Mouse (Mus musculus) limb, embryonic 13.5 days (tissue): Measurements from ENCODE around the gene Bpifa6. TPM values are rescaled to one million over a fixed set of nuclear protein-coding genes. Genes with fewer than 3 reads are reported as not detected.
A peak's percentile ranks its signal among the peaks of the same experiment; 100 is the strongest.

Source experiments
- ATAC-seq: fragments of 200-750 bp; cut with Nextera tagmentation; 2 replicates; pipeline ENCODE4 v1.8.0; 2017; ENCODE audit warnings: low read depth, moderate number of reproducible peaks, moderate TSS enrichment; ENCODE audit not compliant: low FRiP score
- H3K27ac ChIP-seq: fragments of 300-500 bp; sonication (generic); 2 replicates; pipeline ENCODE4 v1.5.1; 2015; ENCODE audit warnings: inconsistent platforms, mild to moderate bottlenecking, moderate library complexity
- H3K27me3 ChIP-seq: fragments of 300-500 bp; sonication (generic); 2 replicates; pipeline ENCODE4 v1.6.1; 2015; ENCODE audit warnings: mild to moderate bottlenecking, inconsistent platforms
- H3K36me3 ChIP-seq: fragments of 300-500 bp; sonication (generic); 2 replicates; pipeline ENCODE4 v1.6.1; 2015; ENCODE audit warnings: inconsistent platforms, mild to moderate bottlenecking, moderate library complexity
- H3K4me1 ChIP-seq: fragments of 300-500 bp; sonication (generic); 2 replicates; pipeline ENCODE4 v1.6.1; 2015; ENCODE audit warnings: inconsistent platforms
- H3K4me2 ChIP-seq: fragments of 300-500 bp; sonication (generic); replicated peaks from 2 replicates; pipeline ENCODE4 v1.6.1; 2015; ENCODE audit warnings: inconsistent platforms, mild to moderate bottlenecking, moderate library complexity
- H3K4me3 ChIP-seq: fragments of 300-500 bp; sonication (generic); 2 replicates; pipeline ENCODE4 v1.5.1; 2015; ENCODE audit warnings: moderate library complexity, mild to moderate bottlenecking, inconsistent platforms
- H3K9ac ChIP-seq: fragments of 300-500 bp; sonication (generic); 2 replicates; pipeline ENCODE4 v1.6.1; 2015; ENCODE audit warnings: mild to moderate bottlenecking, inconsistent platforms
- H3K9me3 ChIP-seq: fragments of 300-500 bp; sonication (generic); 2 replicates; pipeline ENCODE4 v1.6.1; 2016; ENCODE audit warnings: inconsistent platforms
- WGBS: fragments of 180-500 bp; shearing (Covaris S2); methylation state at CpG from one replicate; pipeline ENCODE4 v1.1.7; 2015; 5-methylcytosine and 5-hydroxymethylcytosine counted together
- polyA plus RNA-seq: library from polyadenylated mRNA; unstranded; fragments of >200 nt; fragmentation: Nextera tagmentation; extraction: Ambion mirVana; gene quantifications from 2 replicates; pipeline ENCODE4 v1.2.1, GENCODE M21; 2015

The Bpifa6 gene
- not detected in 2 replicates for polyA plus RNA-seq

DNA sequence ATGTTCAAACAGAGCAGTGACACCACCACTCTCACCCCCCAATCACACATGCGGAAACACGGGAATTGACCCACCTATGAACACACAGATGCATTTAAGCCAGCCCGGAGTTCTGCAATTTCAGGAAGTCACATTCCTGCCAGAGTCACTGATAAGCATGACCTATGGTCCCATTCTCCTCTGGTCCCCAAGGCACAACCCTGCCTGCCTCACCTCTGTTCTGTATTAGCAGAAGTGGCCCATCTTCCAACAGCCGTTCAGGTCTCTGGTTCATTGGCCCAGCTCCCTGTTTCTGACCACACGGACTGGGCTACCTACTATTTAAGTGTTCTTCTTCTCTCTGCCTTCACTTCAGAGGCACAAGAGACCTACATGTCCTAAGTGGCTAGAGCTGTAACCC is at the start of gene Bpifa6:
TSS of gene Bpifa6 (plus strand) at position 364 of the 400 bp plus-strand sequence.
- H3K9me3 ChIP-seq = no peaks in the 10 kb centered on the region
- H3K27ac ChIP-seq = no peak within 1 kb of the TSS
- H3K4me3 ChIP-seq = no peak within 1 kb of the TSS
- ATAC-seq = no peak
- 69% methylated on average over 5 of the region's 5 CpGs for WGBS
- H3K27me3 ChIP-seq = no peaks in the 10 kb centered on the region
- no peaks in the 10 kb centered on the region for H3K4me1 ChIP-seq
- H3K36me3 ChIP-seq = no peaks in the 10 kb centered on the region
- no peak within 1 kb of the TSS for H3K9ac ChIP-seq
- no peak within 1 kb of the TSS for H3K4me2 ChIP-seq

DNA sequence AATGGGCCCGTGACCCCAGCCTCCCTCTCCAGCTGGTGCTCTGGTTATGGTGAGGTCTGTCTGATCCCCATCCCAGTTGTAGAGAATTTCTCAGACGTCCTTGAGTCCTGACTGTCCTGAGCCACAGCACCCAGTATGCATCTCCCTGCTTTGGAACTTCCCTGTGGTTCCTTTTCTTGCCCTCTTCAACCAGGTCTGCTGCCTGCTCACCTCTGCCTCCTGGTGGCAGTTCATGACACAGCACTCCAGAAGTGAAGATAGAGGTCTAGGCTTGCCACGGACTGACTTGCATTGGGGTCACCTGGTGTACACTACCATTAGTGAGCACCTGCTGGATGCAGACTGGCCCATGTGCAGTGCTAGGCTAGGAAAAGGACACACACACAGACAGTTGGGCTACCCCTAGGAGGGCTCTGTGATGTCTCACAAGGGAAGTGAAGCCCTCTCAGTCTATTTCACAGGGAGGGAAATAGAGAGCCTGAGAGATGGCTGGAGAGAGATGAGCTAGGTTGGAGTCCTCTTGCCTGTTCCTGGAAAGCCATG is 44.8 kb upstream of the Bpifa6 start:
- no peaks in the 10 kb centered on the region for H3K9me3 ChIP-seq
- no peak overlapping the region for H3K27ac ChIP-seq
- ATAC-seq = no peak
- WGBS = 35% methylated on average over 3 of the region's 3 CpGs
- H3K27me3 ChIP-seq = no peaks in the 10 kb centered on the region
- no peaks in the 10 kb centered on the region for H3K36me3 ChIP-seq
- no peak overlapping the region for H3K4me3 ChIP-seq
- H3K9ac ChIP-seq = no peak overlapping the region
- H3K4me1 ChIP-seq = no peaks in the 10 kb centered on the region
- no peak overlapping the region for H3K4me2 ChIP-seq

DNA sequence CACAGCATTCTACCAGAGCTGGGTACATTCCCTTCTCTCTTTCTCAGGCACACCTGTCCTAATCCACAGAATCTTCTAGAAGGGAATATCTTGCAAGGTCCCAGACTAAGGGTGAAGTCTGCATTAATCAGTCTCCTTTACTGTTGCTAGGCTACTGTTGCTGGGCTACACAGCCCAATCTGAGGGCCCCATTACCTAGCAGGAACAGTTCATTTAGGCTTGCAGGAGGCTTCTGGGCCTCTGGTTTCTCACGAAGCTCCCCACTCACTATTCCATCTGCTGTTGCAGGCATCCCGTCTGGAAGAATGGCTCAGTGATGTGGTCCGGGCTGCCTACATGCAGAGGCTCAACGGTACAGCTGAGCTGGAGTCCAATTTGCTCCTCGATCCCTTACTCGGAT is 43.6 kb upstream of the Bpifa6 start:
- Histone ChIP-seq H3K4me1 (no peaks in the 10 kb centered on the region), H3K9me3 (no peaks in the 10 kb centered on the region), H3K9ac (0 out of 2 replicates have a peak overlapping the region, but pooled peaks have one; percentile 25), H3K4me2 (no peak overlapping the region), H3K27me3 (no peaks in the 10 kb centered on the region), H3K4me3 (no peak overlapping the region), H3K27ac (no peak overlapping the region), H3K36me3 (no peaks in the 10 kb centered on the region)
- no peak for ATAC-seq
- 69% methylated on average over 6 of the region's 6 CpGs for WGBS

DNA sequence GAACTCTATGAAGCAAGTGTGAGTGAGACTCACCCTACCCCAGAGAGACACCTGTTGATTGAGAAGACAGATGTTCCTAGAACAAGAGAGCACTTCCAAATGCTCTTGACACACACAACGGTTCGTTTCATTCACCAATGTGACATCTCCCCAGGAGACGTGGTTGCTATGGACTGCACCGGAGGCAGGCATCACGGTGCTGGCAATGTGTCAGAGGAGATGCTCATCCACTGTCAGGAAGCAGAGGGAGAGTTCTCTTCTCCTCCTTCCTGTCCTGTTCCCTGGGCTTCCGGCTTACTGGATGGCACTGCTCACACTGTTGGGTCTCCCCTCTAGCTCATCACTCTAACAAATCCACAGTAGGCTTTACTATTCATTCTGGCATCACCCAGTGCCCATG is 41.4 kb upstream of the Bpifa6 start:
- Histone ChIP-seq H3K4me1 (no peaks in the 10 kb centered on the region), H3K27ac (no peak overlapping the region), H3K9ac (no peak overlapping the region), H3K4me2 (no peak overlapping the region), H3K36me3 (no peaks in the 10 kb centered on the region), H3K4me3 (no peak overlapping the region), H3K9me3 (no peaks in the 10 kb centered on the region), H3K27me3 (no peaks in the 10 kb centered on the region)
- ATAC-seq = no peak
- 81% methylated on average over 6 of the region's 6 CpGs for WGBS

DNA sequence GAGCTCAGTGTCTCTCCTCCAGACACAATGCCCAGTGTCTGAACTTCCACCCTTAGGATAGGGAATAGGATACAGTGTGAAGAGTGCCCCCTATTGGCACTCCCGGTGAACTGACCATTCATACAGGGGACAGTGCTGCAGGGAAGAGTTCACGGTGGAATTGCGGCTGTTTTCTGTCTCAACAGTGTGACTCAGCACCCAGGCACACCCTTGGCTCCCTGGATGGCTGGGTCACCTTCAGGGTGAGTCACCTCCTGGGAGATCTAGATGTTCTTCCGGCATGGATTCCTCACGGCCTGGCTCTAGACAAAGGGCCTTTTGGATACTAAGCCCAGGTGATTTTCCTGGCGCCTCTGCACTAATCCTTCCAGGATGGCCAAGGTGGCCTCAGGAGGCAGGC is 39.4 kb upstream of the Bpifa6 start:
- Histone ChIP-seq H3K27me3 (no peaks in the 10 kb centered on the region), H3K9ac (no peak overlapping the region), H3K4me3 (no peak overlapping the region), H3K36me3 (no peaks in the 10 kb centered on the region), H3K4me1 (no peaks in the 10 kb centered on the region), H3K4me2 (no peak overlapping the region), H3K27ac (no peak overlapping the region), H3K9me3 (no peaks in the 10 kb centered on the region)
- no peak for ATAC-seq
- 91% methylated on average over 6 of the region's 6 CpGs for WGBS

- no peak for ATAC-seq
- H3K9me3 ChIP-seq = no peaks in the 10 kb centered on the region
- WGBS = 79% methylated on average over 5 of the region's 5 CpGs
These were observed 36.9 kb upstream of the Bpifa6 start, which contains the start of gene Bpifb4 for GRCm38 (mm10) chr2:153937843-153938242. TSS of gene Bpifb4 (plus strand) at chr2:153938212.

DNA sequence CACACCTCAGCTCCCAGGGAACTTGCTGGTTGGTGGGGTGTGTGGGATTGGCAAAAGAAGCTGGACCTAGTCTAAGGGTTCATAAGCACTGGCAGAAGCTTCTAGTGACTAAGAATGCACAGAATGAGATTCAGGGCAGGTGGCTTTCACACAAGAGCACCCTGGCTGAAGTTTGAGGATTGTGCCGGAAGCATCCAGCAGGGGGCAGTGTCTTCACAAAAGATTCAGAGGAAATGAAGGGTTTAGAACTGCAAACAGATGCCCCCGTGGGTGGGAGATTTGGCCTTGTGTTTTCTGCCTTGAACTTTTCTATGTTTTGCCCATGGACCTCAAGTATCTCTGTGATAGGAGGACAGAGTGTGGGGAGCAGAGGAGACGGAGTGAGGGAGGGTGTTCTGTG is 31.2 kb upstream of the Bpifa6 start:
- no peaks in the 10 kb centered on the region for H3K4me1 ChIP-seq
- H3K36me3 ChIP-seq = no peaks in the 10 kb centered on the region
- no peak overlapping the region for H3K4me2 ChIP-seq
- no peak for ATAC-seq
- WGBS = 46% methylated on average over 3 of the region's 3 CpGs
- no peak overlapping the region for H3K27ac ChIP-seq
- no peaks in the 10 kb centered on the region for H3K9me3 ChIP-seq
- H3K4me3 ChIP-seq = no peak overlapping the region
- no peaks in the 10 kb centered on the region for H3K27me3 ChIP-seq
- no peak overlapping the region for H3K9ac ChIP-seq

More at GRCm38 (mm10) chr2:153937843-153938242, 36.9 kb upstream of the Bpifa6 start, which contains the start of gene Bpifb4:
- Histone ChIP-seq H3K4me1 (no peaks in the 10 kb centered on the region), H3K27me3 (no peaks in the 10 kb centered on the region), H3K36me3 (no peaks in the 10 kb centered on the region), H3K27ac (no peak within 1 kb of the TSS), H3K4me3 (no peak within 1 kb of the TSS), H3K9ac (no peak within 1 kb of the TSS), H3K4me2 (no peak within 1 kb of the TSS)

GRCm38 (mm10) chr2:153944567-153944966 is 30.2 kb upstream of the Bpifa6 start:
- 81% methylated on average over 8 of the region's 8 CpGs for WGBS
- H3K27ac ChIP-seq = no peak overlapping the region
- H3K4me1 ChIP-seq = no peaks in the 10 kb centered on the region
- H3K9ac ChIP-seq = no peak overlapping the region
- ATAC-seq = no peak
- no peaks in the 10 kb centered on the region for H3K9me3 ChIP-seq
- H3K4me2 ChIP-seq = no peak overlapping the region
- H3K27me3 ChIP-seq = no peaks in the 10 kb centered on the region
- no peaks in the 10 kb centered on the region for H3K36me3 ChIP-seq
- no peak overlapping the region for H3K4me3 ChIP-seq

GRCm38 (mm10) chr2:153952897-153953296 is 21.8 kb upstream of the Bpifa6 start:
- H3K4me2 ChIP-seq = no peak overlapping the region
- WGBS = 25% methylated on average over 6 of the region's 6 CpGs
- H3K9me3 ChIP-seq = no peaks in the 10 kb centered on the region
- H3K4me1 ChIP-seq = no peaks in the 10 kb centered on the region
- no peak for ATAC-seq
- H3K27ac ChIP-seq = no peak overlapping the region
- H3K27me3 ChIP-seq = no peaks in the 10 kb centered on the region
- H3K36me3 ChIP-seq = no peaks in the 10 kb centered on the region
- H3K9ac ChIP-seq = no peak overlapping the region
- no peak overlapping the region for H3K4me3 ChIP-seq

GRCm38 (mm10) chr2:153953836-153954235 is 20.9 kb upstream of the Bpifa6 start:
- Histone ChIP-seq H3K4me1 (no peaks in the 10 kb centered on the region), H3K9me3 (no peaks in the 10 kb centered on the region), H3K27ac (no peak overlapping the region), H3K9ac (no peak overlapping the region), H3K4me3 (no peak overlapping the region), H3K4me2 (0 out of 2 replicates have a peak overlapping the region, but pooled peaks have one; percentile 28), H3K27me3 (no peaks in the 10 kb centered on the region), H3K36me3 (no peaks in the 10 kb centered on the region)
- ATAC-seq = no peak
- WGBS = 9% methylated on average over 6 of the region's 6 CpGs

DNA sequence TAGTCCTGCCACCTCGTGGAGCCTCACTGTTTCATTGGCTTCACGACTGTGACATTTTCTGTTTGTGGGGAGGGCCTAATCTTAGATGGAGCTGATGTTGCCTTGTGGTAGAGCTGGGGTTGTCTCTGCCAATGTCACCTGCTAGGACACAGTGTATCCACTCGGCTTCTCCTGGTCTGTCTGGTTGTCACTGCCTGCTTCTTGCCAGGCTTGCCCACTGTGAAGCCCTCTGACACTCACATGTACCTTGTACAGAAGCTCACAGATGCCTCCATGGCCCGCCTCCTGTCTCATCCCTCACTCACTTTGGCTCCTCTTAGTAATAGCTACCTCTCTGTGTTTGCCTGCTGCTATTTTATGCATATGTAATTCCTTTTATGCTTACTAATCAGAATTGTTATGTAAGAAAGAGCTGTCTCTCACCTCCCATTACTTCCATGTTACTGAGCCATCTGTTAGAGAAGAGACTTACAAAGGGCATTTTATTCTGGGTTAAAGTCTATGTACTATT is 11.9 kb upstream of the Bpifa6 start:
- H3K27me3 ChIP-seq = no peaks in the 10 kb centered on the region
- H3K4me2 ChIP-seq = no peak overlapping the region
- ATAC-seq = no peak
- no peak overlapping the region for H3K9ac ChIP-seq
- no peaks in the 10 kb centered on the region for H3K36me3 ChIP-seq
- no peak overlapping the region for H3K27ac ChIP-seq
- H3K4me3 ChIP-seq = no peak overlapping the region
- H3K4me1 ChIP-seq = no peaks in the 10 kb centered on the region
- WGBS = 66% methylated on average over 4 of the region's 4 CpGs
- no peaks in the 10 kb centered on the region for H3K9me3 ChIP-seq

- Histone ChIP-seq H3K36me3 (no peaks in the 10 kb centered on the region), H3K4me1 (no peaks in the 10 kb centered on the region), H3K9ac (no peak overlapping the region), H3K4me3 (no peak overlapping the region), H3K27me3 (no peaks in the 10 kb centered on the region), H3K4me2 (no peak overlapping the region), H3K27ac (no peak overlapping the region), H3K9me3 (no peaks in the 10 kb centered on the region)
- 94% methylated on average over 1 of the region's 1 CpGs for WGBS
- ATAC-seq = no peak
These were observed 11.4 kb upstream of the Bpifa6 start for GRCm38 (mm10) chr2:153963334-153963733.

- no peaks in the 10 kb centered on the region for H3K4me1 ChIP-seq
- ATAC-seq = no peak
- H3K36me3 ChIP-seq = no peaks in the 10 kb centered on the region
- H3K27me3 ChIP-seq = no peaks in the 10 kb centered on the region
- H3K9me3 ChIP-seq = no peaks in the 10 kb centered on the region
- no peak overlapping the region for H3K4me3 ChIP-seq
- no peak overlapping the region for H3K4me2 ChIP-seq
- no peak overlapping the region for H3K9ac ChIP-seq
- WGBS = 83% methylated on average over 5 of the region's 5 CpGs
- H3K27ac ChIP-seq = no peak overlapping the region
These were observed 4.5 kb upstream of the Bpifa6 start for GRCm38 (mm10) chr2:153970221-153970620.
